Comparison of ENCODE assay signal across 22 mouse cellular contexts in the genomic region with DNA sequence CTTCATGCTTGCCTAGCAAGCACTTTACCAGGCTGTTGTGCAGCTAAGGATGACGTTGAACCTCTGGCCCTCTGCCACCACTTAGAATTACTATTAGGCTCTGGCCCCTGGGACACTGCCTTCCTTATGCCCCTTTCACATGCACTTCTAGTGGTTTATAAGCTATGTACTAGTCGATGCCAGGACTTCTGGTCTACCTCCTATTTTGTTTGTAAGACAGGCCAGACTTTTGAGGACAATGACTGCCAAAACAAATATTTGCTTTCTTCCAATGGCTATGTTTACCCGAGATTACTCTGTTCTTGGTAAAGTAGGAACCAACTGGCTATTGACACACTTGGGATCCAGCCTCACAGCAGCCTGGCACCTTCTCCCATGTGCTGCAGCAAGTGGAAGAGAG.
A peak's percentile ranks its signal among the peaks of the same experiment; 100 is the strongest.
DNase-seq lines count a peak whose midpoint lies in the region; ATAC-seq lines count a peak whose summit lies in the region.
"Had no signal": no experiment of that assay in that cellular context is flagged by ENCODE, and none has a peak within 500 bp of the region (broad histone marks: within the 10 kb centered on the region; RNA-seq: fewer than 3 reads in every experiment).

No protein-coding gene starts in this region.

- H3K9ac ChIP-seq in kidney, embryonic 16.5 days (replicated peaks; ENCODE audit: low read length): no peak overlapping the region
- H3K9ac ChIP-seq in midbrain, embryonic 14.5 days (replicated peaks; ENCODE audit: low read length): no peak overlapping the region
- H3K9ac ChIP-seq: embryonic facial prominence, embryonic 15.5 days; hindbrain, embryonic 15.5 days had no signal

- H3K36me3 ChIP-seq in kidney, embryonic 16.5 days (ENCODE audit: insufficient read depth, low read length): no peaks in the 10 kb centered on the region
- no peaks in the 10 kb centered on the region for H3K36me3 ChIP-seq in midbrain, embryonic 14.5 days (ENCODE audit: control insufficient read depth, insufficient read depth, low read length)
- H3K36me3 ChIP-seq: embryonic facial prominence, embryonic 15.5 days; G1E; hindbrain, embryonic 15.5 days had no signal

- ATAC-seq in kidney, embryonic 16.5 days (ENCODE audit: low FRiP score, low TSS enrichment): no peak
- ATAC-seq in midbrain, embryonic 14.5 days (ENCODE audit: low FRiP score, low TSS enrichment): no peak
- ATAC-seq: midbrain, embryonic 16.5 days had no signal

- H3K9me3 ChIP-seq in kidney, embryonic 16.5 days (ENCODE audit: low read length): no peaks in the 10 kb centered on the region
- H3K9me3 ChIP-seq in midbrain, embryonic 14.5 days (ENCODE audit: control insufficient read depth, low read length): no peaks in the 10 kb centered on the region
- H3K9me3 ChIP-seq: embryonic facial prominence, embryonic 15.5 days; G1E; hindbrain, embryonic 15.5 days had no signal

- 70% methylated on average over 3 of the region's 3 CpGs for WGBS in kidney, embryonic 16.5 days
- WGBS in large intestine, adult 2 months: 24% methylated on average over 3 of the region's 3 CpGs
- WGBS in midbrain, embryonic 14.5 days: 83% methylated on average over 3 of the region's 3 CpGs

- H3K4me2 ChIP-seq in kidney, embryonic 16.5 days (replicated peaks; ENCODE audit: low read depth, low read length): no peak overlapping the region
- no peak overlapping the region for H3K4me2 ChIP-seq in midbrain, embryonic 14.5 days (ENCODE audit: low read length)
- H3K4me2 ChIP-seq: embryonic facial prominence, embryonic 15.5 days; hindbrain, embryonic 15.5 days had no signal

- no peak overlapping the region for H3K27ac ChIP-seq in kidney, embryonic 16.5 days (ENCODE audit: low read length)
- no peak overlapping the region for H3K27ac ChIP-seq in midbrain, embryonic 14.5 days (replicated peaks; ENCODE audit: low read depth, low read length)
- H3K27ac ChIP-seq: embryonic facial prominence, embryonic 15.5 days; heart, adult 2 months; hindbrain, embryonic 15.5 days; left cerebral cortex, adult 2 months had no signal

- peak; percentile 54 for DNase-seq in adrenal gland, postnatal 10 days
- no peak for DNase-seq in adrenal gland, adult 8-10 months
- DNase-seq in kidney, postnatal 25 days: peak; percentile 34 to 46
- peak; percentile 55 for DNase-seq in large intestine, adult 2 months (ENCODE audit: low read depth, low spot score)
- peak; percentile 78 for DNase-seq in lung, postnatal 36 days
- DNase-seq in midbrain, embryonic 14.5 days: no peak
- no peak for DNase-seq in thymus, postnatal 4 days
- DNase-seq: adrenal gland, postnatal 25 days; cerebellum, adult 2 months; cerebellum, postnatal 36 days; heart, adult 2 months; heart, postnatal 4 days; layer of hippocampus, adult 9-11 months; left cerebral cortex, postnatal 4 days; liver; right cerebral cortex, postnatal 25 days had no signal

- 0 out of 2 replicates have a peak, but pooled peaks cover 6% of the 10 kb centered on the region for H3K4me1 ChIP-seq in kidney, embryonic 16.5 days (ENCODE audit: insufficient read depth, low read length)
- peaks cover 3% of the 10 kb centered on the region; the same call in 1 of the 2 replicates for H3K4me1 ChIP-seq in midbrain, embryonic 14.5 days (ENCODE audit: control insufficient read depth, insufficient read depth, low read length)

- no peaks in the 10 kb centered on the region for H3K27me3 ChIP-seq in kidney, embryonic 16.5 days (ENCODE audit: insufficient read depth, low read length)
- no peaks in the 10 kb centered on the region for H3K27me3 ChIP-seq in midbrain, embryonic 14.5 days (ENCODE audit: control insufficient read depth, insufficient read depth, low read length)
- H3K27me3 ChIP-seq: embryonic facial prominence, embryonic 15.5 days; hindbrain, embryonic 15.5 days had no signal

- H3K4me3 ChIP-seq in kidney, embryonic 16.5 days (ENCODE audit: low read length): no peak overlapping the region
- no peak overlapping the region for H3K4me3 ChIP-seq in midbrain, embryonic 14.5 days (replicated peaks; ENCODE audit: low read depth, low read length)
- H3K4me3 ChIP-seq: embryonic facial prominence, embryonic 15.5 days; heart, adult 2 months; hindbrain, embryonic 15.5 days; left cerebral cortex, adult 2 months had no signal

Comparison
In these comparisons a context has a peak if more than half of its experiments do, and no peak if none do; other contexts are left out.
1. DNase-seq: peak in adrenal gland, postnatal 10 days (single experiment), kidney, postnatal 25 days (2 of 2), large intestine, adult 2 months (single experiment) and lung, postnatal 36 days (single experiment); none in adrenal gland, adult 8-10 months (single experiment), midbrain, embryonic 14.5 days (single experiment) and thymus, postnatal 4 days (single experiment).